Mouse (Mus musculus) spleen, adult 2 months (tissue): ENCODE data around the gene Ctsk.

Experiments
- CTCF ChIP-seq: fragments of 200-500 bp; IDR thresholded peaks from 2 replicates; pipeline ENCODE4 v1.5.1; 2011; ENCODE audit warnings: mild to moderate bottlenecking, inconsistent platforms; ENCODE audit not compliant: insufficient read depth, insufficient read length, insufficient replicate concordance; ENCODE audit errors: extremely low read depth
- POLR2A ChIP-seq: fragments of 200-500 bp; IDR thresholded peaks from 2 replicates; pipeline ENCODE4 v1.6.1; 2011; ENCODE audit warnings: low read depth, low read length, inconsistent platforms

DNA sequence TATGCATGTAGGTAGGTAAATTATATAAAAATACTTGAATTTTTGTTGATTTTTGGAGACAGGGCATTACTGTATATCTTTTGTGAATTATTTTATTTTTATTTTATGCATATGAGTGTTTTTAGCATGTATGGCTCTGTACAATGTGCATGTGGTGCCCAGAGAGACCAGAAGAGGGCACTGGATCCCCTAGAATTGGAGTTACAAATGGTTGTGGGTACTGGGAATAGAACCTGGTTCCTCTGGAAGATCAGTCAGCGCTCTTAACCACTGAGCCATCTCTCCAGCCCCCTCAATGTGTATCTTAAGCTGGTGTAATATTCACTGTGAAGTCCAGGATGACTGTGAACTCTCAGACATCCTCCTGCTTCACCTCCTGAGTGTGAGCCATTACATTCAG, 35.9 kb downstream of the Ctsk start:
- TF ChIP-seq CTCF (no peak), POLR2A (no peak)
